Mouse (Mus musculus): ENCODE results near the gene Tbc1d2b. TPM values are rescaled to one million over a fixed set of nuclear protein-coding genes. Genes with fewer than 3 reads are reported as not detected.

Gene Tbc1d2b
- polyA plus RNA-seq, 1 experiment from 2014 or later = 5.2 TPM

GRCm38 (mm10) chr9:90199611-90200010 is 71.0 kb downstream of the Tbc1d2b start:
- Histone ChIP-seq H3K36me3 (peaks cover 39% of the 10 kb centered on the region), H3K4me1 (peaks cover 22% of the 10 kb centered on the region), H3K27ac (replicated peaks) (peak overlapping the region; percentile 91; the same call in 1 of the 2 replicates), H3K9me3 (no peaks in the 10 kb centered on the region), H3K27me3 (replicated peaks) (no peaks in the 10 kb centered on the region), H3K4me3 (no peak overlapping the region), H3K4me2 (no peak overlapping the region), H3K9ac (no peak overlapping the region)
- no peak for ATAC-seq (ENCODE audit: extremely low read depth, insufficient number of reproducible peaks, low FRiP score, low TSS enrichment)
- 92% methylated on average over 18 of the region's 18 CpGs for WGBS

GRCm38 (mm10) chr9:90198531-90199449 is 71.8 kb downstream of the Tbc1d2b start:
- peak; percentile 43; the same call in 1 of the 2 replicates for ATAC-seq (ENCODE audit: extremely low read depth, insufficient number of reproducible peaks, low FRiP score, low TSS enrichment)

GRCm38 (mm10) chr9:90197866-90198383 is 72.7 kb downstream of the Tbc1d2b start:
- Histone ChIP-seq H3K4me2 (peak overlapping the region; percentile 49), H3K4me3 (no peak overlapping the region), H3K27me3 (replicated peaks) (no peaks in the 10 kb centered on the region), H3K36me3 (peaks cover 37% of the 10 kb centered on the region), H3K9ac (no peak overlapping the region), H3K9me3 (no peaks in the 10 kb centered on the region), H3K4me1 (peaks cover 26% of the 10 kb centered on the region), H3K27ac (replicated peaks) (peak overlapping the region; percentile 91)
- ATAC-seq (ENCODE audit: extremely low read depth, insufficient number of reproducible peaks, low FRiP score, low TSS enrichment) = no peak
- WGBS = 61% methylated on average over 7 of the region's 7 CpGs

More at GRCm38 (mm10) chr9:90198531-90199449, 71.8 kb downstream of the Tbc1d2b start:
- H3K4me3 ChIP-seq = peak overlapping the region; percentile 6; the same call in 1 of the 2 replicates
- peak overlapping the region; percentile 91 for H3K27ac ChIP-seq (replicated peaks)
- WGBS = 25% methylated on average over 10 of the region's 10 CpGs
- H3K27me3 ChIP-seq (replicated peaks) = no peaks in the 10 kb centered on the region
- peak overlapping the region; percentile 49 for H3K4me2 ChIP-seq
- peaks cover 39% of the 10 kb centered on the region for H3K36me3 ChIP-seq
- peaks cover 23% of the 10 kb centered on the region for H3K4me1 ChIP-seq
- H3K9ac ChIP-seq = peak overlapping the region; percentile 65
- no peaks in the 10 kb centered on the region for H3K9me3 ChIP-seq

GRCm38 (mm10) chr9:90197116-90197665 is 73.4 kb downstream of the Tbc1d2b start:
- Histone ChIP-seq H3K27me3 (replicated peaks) (no peaks in the 10 kb centered on the region), H3K36me3 (peaks cover 37% of the 10 kb centered on the region), H3K27ac (replicated peaks) (no peak overlapping the region), H3K9ac (no peak overlapping the region), H3K9me3 (no peaks in the 10 kb centered on the region), H3K4me2 (no peak overlapping the region), H3K4me3 (no peak overlapping the region), H3K4me1 (peaks cover 26% of the 10 kb centered on the region)
- ATAC-seq (ENCODE audit: extremely low read depth, insufficient number of reproducible peaks, low FRiP score, low TSS enrichment) = no peak
- 78% methylated on average over 7 of the region's 7 CpGs for WGBS

- Histone ChIP-seq H3K9me3 (no peaks in the 10 kb centered on the region), H3K4me1 (peaks cover 26% of the 10 kb centered on the region), H3K9ac (no peak overlapping the region), H3K4me2 (no peak overlapping the region), H3K27me3 (replicated peaks) (no peaks in the 10 kb centered on the region), H3K4me3 (no peak overlapping the region), H3K27ac (replicated peaks) (no peak overlapping the region), H3K36me3 (peaks cover 39% of the 10 kb centered on the region)
- no peak for ATAC-seq (ENCODE audit: extremely low read depth, insufficient number of reproducible peaks, low FRiP score, low TSS enrichment)
- WGBS = 69% methylated on average over 7 of the region's 7 CpGs
Measured at GRCm38 (mm10) chr9:90196262-90196661, 74.3 kb downstream of the Tbc1d2b start.

GRCm38 (mm10) chr9:90195000-90195399 is 75.6 kb downstream of the Tbc1d2b start:
- H3K36me3 ChIP-seq = peaks cover 37% of the 10 kb centered on the region
- no peak overlapping the region for H3K27ac ChIP-seq (replicated peaks)
- H3K9me3 ChIP-seq = no peaks in the 10 kb centered on the region
- no peaks in the 10 kb centered on the region for H3K27me3 ChIP-seq (replicated peaks)
- no peak overlapping the region for H3K9ac ChIP-seq
- no peak for ATAC-seq (ENCODE audit: extremely low read depth, insufficient number of reproducible peaks, low FRiP score, low TSS enrichment)
- 69% methylated on average over 10 of the region's 10 CpGs for WGBS
- H3K4me2 ChIP-seq = no peak overlapping the region
- H3K4me3 ChIP-seq = no peak overlapping the region
- H3K4me1 ChIP-seq = peaks cover 27% of the 10 kb centered on the region

- no peak for ATAC-seq (ENCODE audit: extremely low read depth, insufficient number of reproducible peaks, low FRiP score, low TSS enrichment)
- Histone ChIP-seq H3K4me2 (peak overlapping the region; percentile 4; the same call in 1 of the 2 replicates), H3K36me3 (peaks cover 40% of the 10 kb centered on the region), H3K9ac (no peak overlapping the region), H3K27me3 (replicated peaks) (no peaks in the 10 kb centered on the region), H3K4me3 (no peak overlapping the region), H3K4me1 (peaks cover 45% of the 10 kb centered on the region), H3K9me3 (no peaks in the 10 kb centered on the region), H3K27ac (replicated peaks) (peak overlapping the region; percentile 71)
- 39% methylated on average over 5 of the region's 5 CpGs for WGBS
Measured at GRCm38 (mm10) chr9:90189391-90189790, 81.2 kb downstream of the Tbc1d2b start.

GRCm38 (mm10) chr9:90188893-90189292 is 81.7 kb downstream of the Tbc1d2b start:
- Histone ChIP-seq H3K27ac (replicated peaks) (peak overlapping the region; percentile 71), H3K36me3 (peaks cover 35% of the 10 kb centered on the region; the same call in 1 of the 2 replicates), H3K4me1 (peaks cover 50% of the 10 kb centered on the region), H3K9me3 (no peaks in the 10 kb centered on the region), H3K4me2 (peak overlapping the region; percentile 4; the same call in 1 of the 2 replicates), H3K27me3 (replicated peaks) (no peaks in the 10 kb centered on the region), H3K9ac (peak overlapping the region; percentile 16; the same call in 1 of the 2 replicates), H3K4me3 (no peak overlapping the region)
- 53% methylated on average over 4 of the region's 4 CpGs for WGBS
- ATAC-seq (ENCODE audit: extremely low read depth, insufficient number of reproducible peaks, low FRiP score, low TSS enrichment) = no peak

GRCm38 (mm10) chr9:90185356-90185910 is 85.2 kb downstream of the Tbc1d2b start:
- Histone ChIP-seq H3K27ac (replicated peaks) (no peak overlapping the region), H3K9ac (no peak overlapping the region), H3K4me2 (no peak overlapping the region), H3K36me3 (peaks cover 10% of the 10 kb centered on the region; the same call in 1 of the 2 replicates), H3K9me3 (no peaks in the 10 kb centered on the region), H3K4me1 (peaks cover 72% of the 10 kb centered on the region), H3K4me3 (no peak overlapping the region), H3K27me3 (replicated peaks) (no peaks in the 10 kb centered on the region)
- 79% methylated on average over 8 of the region's 8 CpGs for WGBS
- ATAC-seq (ENCODE audit: extremely low read depth, insufficient number of reproducible peaks, low FRiP score, low TSS enrichment) = no peak

- H3K4me2 ChIP-seq = peak overlapping the region; percentile 31
- H3K4me3 ChIP-seq = no peak overlapping the region
- peak; percentile 38; the same call in 1 of the 2 replicates for ATAC-seq (ENCODE audit: extremely low read depth, insufficient number of reproducible peaks, low FRiP score, low TSS enrichment)
- no peaks in the 10 kb centered on the region for H3K27me3 ChIP-seq (replicated peaks)
- peaks cover 62% of the 10 kb centered on the region for H3K4me1 ChIP-seq
- H3K27ac ChIP-seq (replicated peaks) = peak overlapping the region; percentile 76; the same call in 1 of the 2 replicates
- H3K9me3 ChIP-seq = no peaks in the 10 kb centered on the region
- peaks cover 15% of the 10 kb centered on the region for H3K36me3 ChIP-seq
- H3K9ac ChIP-seq = no peak overlapping the region
- WGBS = 20% methylated on average over 8 of the region's 8 CpGs
Measured at GRCm38 (mm10) chr9:90184116-90184515, 86.5 kb downstream of the Tbc1d2b start.

GRCm38 (mm10) chr9:90183550-90183949 is 87.1 kb downstream of the Tbc1d2b start:
- H3K4me1 ChIP-seq = peaks cover 57% of the 10 kb centered on the region
- H3K27ac ChIP-seq (replicated peaks) = peak overlapping the region; percentile 76
- 0 out of 2 replicates have a peak overlapping the region, but pooled peaks have one; percentile 31 for H3K4me2 ChIP-seq
- no peak for ATAC-seq (ENCODE audit: extremely low read depth, insufficient number of reproducible peaks, low FRiP score, low TSS enrichment)
- peaks cover 18% of the 10 kb centered on the region for H3K36me3 ChIP-seq
- no peak overlapping the region for H3K9ac ChIP-seq
- H3K4me3 ChIP-seq = no peak overlapping the region
- no peaks in the 10 kb centered on the region for H3K9me3 ChIP-seq
- H3K27me3 ChIP-seq (replicated peaks) = no peaks in the 10 kb centered on the region
- WGBS = 37% methylated on average over 3 of the region's 3 CpGs
